Mouse (Mus musculus) erythroblast, embryonic 14.5 days (primary cell): ENCODE data around the gene Bdh1. TPM values are rescaled to one million over a fixed set of nuclear protein-coding genes. Genes with fewer than 3 reads are reported as not detected.

Experiments
- H3K27me3 ChIP-seq: 2 replicates; pipeline ENCODE4 v1.6.1; 2012; ENCODE audit warnings: inconsistent platforms; ENCODE audit not compliant: control insufficient read depth
- H3K36me3 ChIP-seq: 2 replicates; pipeline ENCODE4 v1.6.1; 2012; ENCODE audit warnings: mild to moderate bottlenecking, inconsistent platforms; ENCODE audit not compliant: control insufficient read depth
- H3K4me1 ChIP-seq: 2 replicates; pipeline ENCODE4 v1.6.1; 2012; ENCODE audit warnings: inconsistent platforms; ENCODE audit not compliant: control insufficient read depth
- H3K4me3 ChIP-seq: replicated peaks from 2 replicates; pipeline ENCODE3; 2012; ENCODE audit warnings: moderate library complexity, mild to moderate bottlenecking, inconsistent platforms
- H3K9me3 ChIP-seq: 2 replicates; pipeline ENCODE4 v1.6.1; 2012; ENCODE audit warnings: low read length, inconsistent platforms, mixed read lengths; ENCODE audit not compliant: control insufficient read depth
- GATA1 ChIP-seq: IDR thresholded peaks from 2 replicates; pipeline ENCODE4 v1.6.1; 2012; ENCODE audit warnings: low read length, inconsistent platforms, mixed read lengths
- TAL1 ChIP-seq: IDR thresholded peaks from 3 replicates; pipeline ENCODE4 v1.6.1; 2012; ENCODE audit warnings: low read length, inconsistent platforms, mixed read lengths
- polyA plus RNA-seq: library from polyadenylated mRNA; stranded (reverse); fragments of >175 nt; gene quantifications from 2 replicates; pipeline ENCODE4 v1.2.3, GENCODE M21; 2012

The Bdh1 gene
- polyA plus RNA-seq, 1 experiment: 0.70 TPM

DNA sequence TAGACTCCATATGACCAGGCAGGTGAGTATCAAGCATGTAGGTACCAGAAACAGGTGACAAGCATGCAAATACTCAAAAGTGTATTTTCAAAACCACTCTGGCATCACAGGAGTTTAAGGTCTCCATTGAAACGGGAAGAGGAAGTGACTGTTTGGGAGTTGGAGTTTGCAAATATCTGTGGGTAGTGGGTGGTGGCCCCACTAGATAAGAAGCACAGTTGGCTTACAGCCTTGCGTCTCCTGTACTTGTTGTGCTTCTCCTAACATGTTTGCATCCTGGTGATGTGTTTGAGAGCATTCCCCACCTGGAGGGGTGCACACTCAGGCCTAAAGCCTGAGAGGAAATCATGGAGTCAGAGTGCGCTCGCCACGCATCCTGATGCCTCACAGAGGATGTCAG is 49.9 kb downstream of the Bdh1 start:
- TF ChIP-seq TAL1 (no peak), GATA1 (no peak)
- peaks cover 11% of the 10 kb centered on the region for H3K4me1 ChIP-seq
- no peak overlapping the region for H3K4me3 ChIP-seq
- no peaks in the 10 kb centered on the region for H3K36me3 ChIP-seq
- no peaks in the 10 kb centered on the region for H3K9me3 ChIP-seq
- H3K27me3 ChIP-seq: 0 out of 2 replicates have a peak, but pooled peaks cover 2% of the 10 kb centered on the region

DNA sequence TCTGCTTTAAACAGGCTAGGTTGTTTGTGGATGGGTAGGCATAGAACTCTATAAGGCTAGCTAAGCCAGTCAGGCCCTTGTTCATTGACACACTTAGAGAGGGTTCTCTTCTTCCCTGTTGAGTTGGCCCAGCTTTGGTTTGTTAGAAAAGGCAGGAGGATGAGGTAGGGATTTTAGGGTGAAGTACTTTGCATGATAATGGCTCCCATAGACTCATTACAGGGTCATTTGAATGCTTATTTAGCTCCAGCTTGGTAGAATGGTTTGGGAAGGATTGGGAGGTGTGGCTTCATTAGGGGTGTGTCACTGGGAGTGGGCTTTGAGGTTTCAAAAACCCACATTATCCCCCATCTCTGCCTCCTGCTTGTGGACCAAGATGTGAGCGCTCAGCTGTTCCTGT is 51.1 kb downstream of the Bdh1 start:
- no peak for TF ChIP-seq TAL1
- TF ChIP-seq GATA1: no peak
- peaks cover 11% of the 10 kb centered on the region for H3K4me1 ChIP-seq
- no peak overlapping the region for H3K4me3 ChIP-seq
- no peaks in the 10 kb centered on the region for H3K36me3 ChIP-seq
- H3K27me3 ChIP-seq: no peaks in the 10 kb centered on the region
- H3K9me3 ChIP-seq: no peaks in the 10 kb centered on the region

DNA sequence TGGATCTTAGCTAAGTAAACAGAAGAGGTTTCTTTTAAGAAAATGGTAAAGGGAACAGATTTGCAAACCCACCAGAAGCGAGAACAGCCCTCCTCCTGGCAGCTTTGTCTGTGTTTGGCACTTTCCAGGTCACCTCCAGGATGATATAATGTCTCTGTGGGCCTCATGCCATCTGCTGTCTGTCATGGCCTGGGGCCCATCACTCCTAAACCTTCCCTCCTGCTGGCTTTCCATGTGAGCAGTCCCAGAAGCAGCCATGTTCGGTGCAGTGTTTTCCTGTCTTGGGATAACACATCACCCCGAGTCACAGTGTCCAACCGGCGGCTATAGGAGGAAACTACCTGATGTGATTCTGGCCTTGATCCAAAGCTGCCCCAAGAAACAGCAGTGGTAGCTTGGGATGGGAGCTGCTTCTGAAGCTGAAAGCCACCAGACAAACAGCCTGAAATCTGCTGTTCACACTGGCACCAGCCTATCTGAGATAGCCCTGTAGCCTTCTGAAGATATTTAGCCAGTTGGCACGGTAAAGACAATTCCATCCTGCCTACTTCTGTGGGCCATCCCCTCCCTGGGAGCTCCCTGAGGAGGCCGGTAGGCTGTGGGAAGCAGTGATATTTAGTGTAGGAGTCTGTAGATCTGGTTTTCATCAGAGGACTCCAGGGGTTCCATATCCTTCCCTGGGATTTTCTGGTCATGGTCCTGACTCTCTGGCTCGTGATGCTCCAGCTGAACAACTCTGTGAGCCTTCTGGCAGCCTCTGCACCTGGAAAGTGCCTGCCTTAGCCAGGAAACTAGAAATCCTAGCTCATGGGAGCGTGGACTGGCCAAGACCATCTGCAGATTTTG is 53.3 kb downstream of the Bdh1 start:
- peaks cover 11% of the 10 kb centered on the region for H3K4me1 ChIP-seq
- no peaks in the 10 kb centered on the region for H3K36me3 ChIP-seq
- H3K4me3 ChIP-seq: no peak overlapping the region
- TF ChIP-seq GATA1 (no peak), TAL1 (no peak)
- H3K9me3 ChIP-seq: no peaks in the 10 kb centered on the region; the same call in 1 of the 2 replicates
- H3K27me3 ChIP-seq: no peaks in the 10 kb centered on the region

DNA sequence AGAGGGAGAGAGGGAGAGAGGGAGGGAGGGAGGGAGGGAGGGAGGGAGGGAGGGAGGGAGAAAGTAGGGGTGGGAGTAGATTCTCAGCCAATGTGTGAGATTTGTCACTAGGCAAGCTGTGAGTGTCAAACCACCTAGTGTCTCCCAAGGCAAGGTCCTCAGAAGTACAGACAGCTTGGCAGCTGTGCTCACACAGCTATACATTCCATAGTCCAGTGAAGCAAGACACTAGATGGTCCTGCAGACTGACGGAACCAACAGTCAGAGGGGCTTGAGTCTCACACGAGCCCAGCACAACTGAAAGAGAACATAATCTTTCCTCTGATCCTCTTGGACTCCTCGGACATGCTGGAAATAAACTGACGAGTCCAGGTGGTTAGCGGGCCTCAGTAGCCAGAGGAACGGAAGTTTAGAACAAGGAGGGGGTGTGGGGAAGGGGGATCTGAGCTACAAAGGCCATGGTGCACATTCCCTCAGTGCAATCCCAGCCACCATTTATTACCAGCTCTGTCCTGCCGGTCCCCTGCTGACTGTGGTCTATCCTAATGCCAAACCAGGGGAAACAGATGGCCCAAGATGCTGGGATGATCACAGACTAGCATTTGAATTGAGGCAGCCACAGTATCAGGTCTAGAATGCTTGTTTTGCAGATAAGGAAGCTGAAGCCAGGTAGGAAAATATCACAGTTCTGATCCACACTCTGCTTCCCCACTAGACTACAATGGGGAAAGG is 55.0 kb downstream of the Bdh1 start:
- H3K9me3 ChIP-seq: no peaks in the 10 kb centered on the region; the same call in 1 of the 2 replicates
- TF ChIP-seq TAL1 (no peak), GATA1 (no peak)
- H3K27me3 ChIP-seq: no peaks in the 10 kb centered on the region
- H3K4me1 ChIP-seq: peaks cover 5% of the 10 kb centered on the region
- no peak overlapping the region for H3K4me3 ChIP-seq
- no peaks in the 10 kb centered on the region for H3K36me3 ChIP-seq

DNA sequence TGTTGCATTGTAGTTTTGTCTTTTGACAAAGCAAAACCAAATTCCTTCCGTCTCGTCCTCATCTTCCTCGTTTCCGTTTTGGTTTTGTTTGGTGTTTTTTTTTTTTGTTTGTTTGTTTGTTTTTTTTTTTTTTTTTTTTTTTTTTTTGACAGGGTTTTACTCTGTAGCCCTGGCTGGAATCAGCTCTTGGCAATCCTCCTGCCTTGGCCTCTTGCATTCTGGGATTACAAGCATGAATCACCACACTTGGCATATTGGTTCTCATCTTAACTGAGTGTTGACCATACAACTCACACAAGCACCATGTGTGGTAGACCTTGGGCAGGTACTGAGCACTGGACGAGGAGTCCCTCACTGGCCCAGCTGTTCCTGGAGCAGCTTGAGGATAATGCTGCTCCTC is 63.3 kb downstream of the Bdh1 start:
- peaks cover 2% of the 10 kb centered on the region; the same call in 1 of the 2 replicates for H3K27me3 ChIP-seq
- no peaks in the 10 kb centered on the region for H3K9me3 ChIP-seq
- TF ChIP-seq TAL1 (no peak), GATA1 (no peak)
- H3K36me3 ChIP-seq: no peaks in the 10 kb centered on the region
- H3K4me3 ChIP-seq: no peak overlapping the region
- no peaks in the 10 kb centered on the region for H3K4me1 ChIP-seq

DNA sequence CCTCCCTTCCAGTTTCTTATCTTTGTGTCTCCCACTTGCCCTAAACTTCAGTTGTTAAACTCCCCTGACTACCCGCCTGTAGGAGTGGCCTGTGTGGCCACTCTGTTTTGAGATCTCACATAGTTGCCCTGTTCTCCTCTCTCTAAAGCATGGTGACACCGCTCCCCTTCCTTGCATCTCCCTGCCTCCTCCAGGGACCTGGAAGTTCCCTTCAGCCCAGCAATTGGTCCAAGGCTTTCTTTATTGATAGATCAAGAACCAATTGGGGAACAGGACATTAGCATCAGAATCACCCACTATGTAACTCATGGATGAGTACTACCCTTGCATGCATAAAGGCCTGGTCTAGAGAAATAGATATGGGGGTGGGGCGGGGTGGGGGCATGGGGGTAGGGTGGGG is 65.2 kb downstream of the Bdh1 start:
- Histone ChIP-seq H3K4me3 (no peak overlapping the region), H3K27me3 (peaks cover 7% of the 10 kb centered on the region; the same call in 1 of the 2 replicates), H3K4me1 (no peaks in the 10 kb centered on the region), H3K36me3 (no peaks in the 10 kb centered on the region), H3K9me3 (no peaks in the 10 kb centered on the region)
- TF ChIP-seq TAL1 (no peak), GATA1 (no peak)

DNA sequence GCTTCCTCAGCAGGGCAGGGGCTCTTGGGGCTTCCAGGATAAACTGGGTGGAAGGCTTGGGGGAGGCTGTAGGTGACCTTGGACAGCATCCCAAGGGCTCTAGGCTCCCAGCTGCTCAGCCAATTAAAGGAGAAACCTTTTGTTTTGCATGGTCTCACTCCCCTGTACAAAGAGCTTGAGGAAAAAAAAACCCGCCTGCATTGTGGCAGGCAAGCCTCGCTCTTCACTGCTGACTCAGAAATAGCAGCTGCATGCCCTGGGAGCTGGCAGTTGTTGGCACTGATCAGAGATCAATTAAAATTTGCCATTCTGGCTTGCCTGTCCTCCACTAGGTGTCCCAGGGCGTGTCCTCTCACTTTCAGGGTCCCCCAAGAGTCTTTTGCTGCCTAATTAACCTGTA is 67.0 kb downstream of the Bdh1 start:
- Histone ChIP-seq H3K4me1 (peaks cover 4% of the 10 kb centered on the region), H3K36me3 (no peaks in the 10 kb centered on the region), H3K9me3 (no peaks in the 10 kb centered on the region), H3K4me3 (no peak overlapping the region), H3K27me3 (peaks cover 8% of the 10 kb centered on the region; the same call in 1 of the 2 replicates)
- TF ChIP-seq GATA1 (no peak), TAL1 (no peak)

DNA sequence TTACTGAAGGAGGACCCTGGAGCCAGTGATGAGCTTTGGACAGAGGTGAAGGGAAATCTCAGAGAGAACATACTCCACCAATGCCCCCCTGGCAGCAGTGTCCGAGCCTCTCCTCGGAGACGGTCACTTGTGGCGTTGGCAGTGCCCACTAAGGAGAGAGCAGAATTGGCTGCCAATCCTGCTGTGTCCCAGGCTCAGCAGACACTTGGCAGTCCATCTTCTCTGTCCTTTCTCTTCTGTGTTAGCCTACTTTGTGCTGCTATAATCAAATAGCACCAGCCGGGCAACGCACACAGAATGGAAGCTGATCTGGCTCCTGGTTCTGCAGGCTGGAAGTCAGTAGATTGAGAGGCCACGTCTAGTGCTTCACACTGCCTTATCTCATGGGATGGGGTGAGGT is 68.9 kb downstream of the Bdh1 start:
- TF ChIP-seq GATA1 (no peak), TAL1 (no peak)
- H3K27me3 ChIP-seq: peaks cover 9% of the 10 kb centered on the region; the same call in 1 of the 2 replicates
- no peaks in the 10 kb centered on the region for H3K36me3 ChIP-seq

DNA sequence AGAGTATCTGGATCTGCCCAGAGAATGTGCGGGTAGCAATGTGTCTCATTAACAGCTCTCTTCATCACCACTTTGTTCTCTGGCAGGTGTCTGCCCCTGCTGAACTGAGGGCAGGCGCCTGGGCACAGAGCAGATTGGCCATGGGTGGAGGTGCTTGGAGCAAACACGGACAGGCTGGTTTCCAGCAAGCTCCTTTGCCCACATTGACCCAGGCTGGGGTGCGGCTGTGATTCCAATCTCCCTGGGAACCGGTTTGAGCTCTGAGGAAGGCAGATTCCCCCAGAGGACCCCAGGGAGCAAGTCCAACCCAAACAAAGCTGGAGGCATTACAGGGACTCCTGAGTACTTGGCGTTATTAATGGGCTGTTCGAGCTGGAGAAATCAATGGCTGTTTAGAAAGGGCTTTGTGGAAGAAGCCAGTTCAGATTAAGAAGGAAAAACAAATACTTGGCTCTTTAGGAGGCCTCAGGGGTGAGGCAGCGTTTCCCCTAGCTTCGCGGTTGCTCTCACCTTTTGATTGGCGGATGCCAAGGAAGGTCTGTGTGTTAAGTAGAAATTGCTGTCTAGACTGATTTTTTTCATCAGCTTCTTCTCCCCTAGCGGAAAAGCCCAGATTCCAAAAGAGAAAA is 71.0 kb downstream of the Bdh1 start:
- H3K4me1 ChIP-seq: peaks cover 6% of the 10 kb centered on the region
- H3K27me3 ChIP-seq: peaks cover 9% of the 10 kb centered on the region; the same call in 1 of the 2 replicates
- TF ChIP-seq GATA1 (no peak), TAL1 (no peak)
- no peak overlapping the region for H3K4me3 ChIP-seq
- no peaks in the 10 kb centered on the region for H3K36me3 ChIP-seq
- H3K9me3 ChIP-seq: no peaks in the 10 kb centered on the region

More for the DNA sequence above, 68.9 kb downstream of the Bdh1 start:
- H3K4me1 ChIP-seq: peaks cover 6% of the 10 kb centered on the region
- no peak overlapping the region for H3K4me3 ChIP-seq
- no peaks in the 10 kb centered on the region for H3K9me3 ChIP-seq
